Mouse (Mus musculus): ENCODE measurements at regions not wholly inside any gene's neighbourhood (a gene's known extent, or its start where the extent isn't known, plus 50 kb on each side); places are given as distances from the start of the nearest gene placed in this dataset.

DNA sequence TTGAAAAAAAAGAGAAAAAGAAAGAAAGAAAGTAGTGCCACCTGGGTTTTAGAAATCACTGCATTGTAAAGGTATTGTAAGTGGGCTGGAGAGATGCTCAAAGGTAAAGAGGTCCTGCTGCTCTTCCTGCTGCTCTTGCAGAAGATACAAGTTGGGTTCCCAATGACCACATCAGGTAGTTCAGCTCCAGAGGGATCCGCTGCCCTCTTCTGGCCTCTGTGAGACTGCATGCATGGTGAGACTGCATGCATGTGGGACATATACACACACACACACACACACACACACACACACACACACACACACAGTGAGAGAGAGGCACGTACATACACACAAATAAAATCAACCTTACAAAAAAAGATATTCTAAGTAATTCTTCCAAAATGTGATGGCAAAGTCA, 141.7 kb downstream of the Rpl14 start:
- Histone ChIP-seq H3K27me3 (ENCODE audit: control insufficient read depth, insufficient read depth, insufficient read length) (no peaks in the 10 kb centered on the region), H3K36me3 (ENCODE audit: control insufficient read depth, insufficient read depth) (no peaks in the 10 kb centered on the region), H3K4me3 (no peak overlapping the region), H3K4me2 (ENCODE audit: low read depth) (no peak overlapping the region), H3K79me2 (ENCODE audit: control insufficient read depth, insufficient read depth) (no peaks in the 10 kb centered on the region), H3ac (ENCODE audit: control insufficient read depth, insufficient read length) (no peak overlapping the region)
- TF ChIP-seq SRF (IDR thresholded peaks at IDR 0.05; ENCODE audit: control insufficient read depth, insufficient read length, low read depth): no peak
- TF ChIP-seq CEBPB (IDR thresholded peaks at IDR 0.05; ENCODE audit: insufficient read depth, poor library complexity, severe bottlenecking): no peak
- no peak for TF ChIP-seq USF1 (IDR thresholded peaks at IDR 0.05; ENCODE audit: low read depth)
- no peak for TF ChIP-seq POLR2A (IDR thresholded peaks at IDR 0.05; ENCODE audit: insufficient read length, low read depth)
- TF ChIP-seq MAX (IDR thresholded peaks at IDR 0.05; ENCODE audit: low read depth): no peak
- TF ChIP-seq MYOG (IDR thresholded peaks at IDR 0.05; ENCODE audit: control insufficient read depth in 1 of 3, insufficient read depth in 1 of 3, insufficient read length in 2 of 3, low read depth in 2 of 3): no peak
- no peak for TF ChIP-seq E2F4 (IDR thresholded peaks at IDR 0.05; ENCODE audit: insufficient read depth)
- no peak for TF ChIP-seq MYOD1 (IDR thresholded peaks at IDR 0.05; ENCODE audit: control insufficient read depth in 1 of 3, insufficient read length in 2 of 3, low read depth in 2 of 3)
- TF ChIP-seq POLR2AphosphoS2 (IDR thresholded peaks at IDR 0.05; ENCODE audit: insufficient read length, low read depth): no peak
- no peak for TF ChIP-seq TCF3 (IDR thresholded peaks at IDR 0.05; ENCODE audit: insufficient read length, low read depth)
- no peak for TF ChIP-seq TCF12 (IDR thresholded peaks at IDR 0.05; ENCODE audit: insufficient read depth, poor library complexity, severe bottlenecking)
- TF ChIP-seq REST (IDR thresholded peaks at IDR 0.05; ENCODE audit: insufficient read depth, insufficient read length): no peak

DNA sequence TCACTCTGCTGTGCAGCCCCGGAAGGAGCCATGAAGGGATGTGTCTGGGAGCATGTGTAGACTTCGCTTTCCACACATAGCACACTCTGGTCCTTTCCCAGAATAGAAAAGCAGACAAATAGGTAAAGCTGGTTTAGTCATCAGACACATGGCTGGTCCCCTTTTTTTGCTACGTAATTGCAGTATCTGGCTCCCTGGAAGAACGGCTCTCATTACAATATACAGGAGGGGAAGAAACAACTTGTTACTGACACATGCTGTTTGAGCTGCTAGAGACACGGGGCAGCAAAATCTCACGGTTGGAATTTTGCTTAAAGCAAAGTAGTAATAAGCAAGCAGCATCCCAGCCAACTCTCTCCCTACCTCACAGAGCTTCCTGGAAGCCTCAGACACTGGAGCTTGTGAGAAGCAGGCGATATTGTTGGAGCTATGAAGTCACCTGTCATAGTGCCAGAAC, 144.4 kb downstream of the Rpl14 start:
- Histone ChIP-seq H3K4me3 (no peak overlapping the region), H3K4me2 (ENCODE audit: low read depth) (no peak overlapping the region), H3ac (ENCODE audit: control insufficient read depth, insufficient read length) (no peak overlapping the region), H3K79me2 (ENCODE audit: control insufficient read depth, insufficient read depth) (no peaks in the 10 kb centered on the region), H3K27me3 (ENCODE audit: control insufficient read depth, insufficient read depth, insufficient read length) (no peaks in the 10 kb centered on the region), H3K36me3 (ENCODE audit: control insufficient read depth, insufficient read depth) (no peaks in the 10 kb centered on the region)
- TF ChIP-seq TCF12 (IDR thresholded peaks at IDR 0.05; ENCODE audit: insufficient read depth, poor library complexity, severe bottlenecking) (no peak), USF1 (IDR thresholded peaks at IDR 0.05; ENCODE audit: low read depth) (no peak)

DNA sequence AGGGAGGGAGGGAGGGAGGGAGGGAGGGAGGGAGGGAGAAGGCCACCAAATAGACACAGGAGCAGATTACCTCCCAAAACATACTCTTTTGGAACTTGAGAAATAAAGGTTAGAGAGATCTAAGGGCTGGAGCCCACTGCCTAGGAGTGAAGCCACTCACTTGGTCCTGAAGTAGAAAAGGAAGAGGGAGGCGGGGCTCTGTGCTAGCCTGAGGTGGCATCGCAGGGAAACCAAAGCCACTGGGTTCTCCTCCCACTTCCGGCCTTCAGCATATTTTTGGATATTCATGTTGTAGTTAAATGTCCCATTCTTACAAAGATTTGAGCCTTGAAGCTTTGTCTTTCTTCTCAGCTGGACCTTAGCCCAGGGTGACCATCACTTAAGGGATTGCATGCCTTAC, 147.6 kb downstream of the Rpl14 start:
- no peak for TF ChIP-seq TCF12 (IDR thresholded peaks at IDR 0.05; ENCODE audit: insufficient read depth, poor library complexity, severe bottlenecking)
- TF ChIP-seq MAX (IDR thresholded peaks at IDR 0.05; ENCODE audit: low read depth): no peak
- no peak for TF ChIP-seq E2F4 (IDR thresholded peaks at IDR 0.05; ENCODE audit: insufficient read depth)
- TF ChIP-seq REST (IDR thresholded peaks at IDR 0.05; ENCODE audit: insufficient read depth, insufficient read length): no peak
- no peak for TF ChIP-seq MYOD1 (IDR thresholded peaks at IDR 0.05; ENCODE audit: control insufficient read depth in 1 of 3, insufficient read length in 2 of 3, low read depth in 2 of 3)
- no peak for TF ChIP-seq USF1 (IDR thresholded peaks at IDR 0.05; ENCODE audit: low read depth)
- TF ChIP-seq SRF (IDR thresholded peaks at IDR 0.05; ENCODE audit: control insufficient read depth, insufficient read length, low read depth): no peak
- H3K27me3 ChIP-seq (ENCODE audit: control insufficient read depth, insufficient read depth, insufficient read length): no peaks in the 10 kb centered on the region
- H3K79me2 ChIP-seq (ENCODE audit: control insufficient read depth, insufficient read depth): no peaks in the 10 kb centered on the region
- H3K4me2 ChIP-seq (ENCODE audit: low read depth): no peak overlapping the region
- H3K36me3 ChIP-seq (ENCODE audit: control insufficient read depth, insufficient read depth): no peaks in the 10 kb centered on the region
- no peak overlapping the region for H3ac ChIP-seq (ENCODE audit: control insufficient read depth, insufficient read length)
- no peak overlapping the region for H3K4me3 ChIP-seq

DNA sequence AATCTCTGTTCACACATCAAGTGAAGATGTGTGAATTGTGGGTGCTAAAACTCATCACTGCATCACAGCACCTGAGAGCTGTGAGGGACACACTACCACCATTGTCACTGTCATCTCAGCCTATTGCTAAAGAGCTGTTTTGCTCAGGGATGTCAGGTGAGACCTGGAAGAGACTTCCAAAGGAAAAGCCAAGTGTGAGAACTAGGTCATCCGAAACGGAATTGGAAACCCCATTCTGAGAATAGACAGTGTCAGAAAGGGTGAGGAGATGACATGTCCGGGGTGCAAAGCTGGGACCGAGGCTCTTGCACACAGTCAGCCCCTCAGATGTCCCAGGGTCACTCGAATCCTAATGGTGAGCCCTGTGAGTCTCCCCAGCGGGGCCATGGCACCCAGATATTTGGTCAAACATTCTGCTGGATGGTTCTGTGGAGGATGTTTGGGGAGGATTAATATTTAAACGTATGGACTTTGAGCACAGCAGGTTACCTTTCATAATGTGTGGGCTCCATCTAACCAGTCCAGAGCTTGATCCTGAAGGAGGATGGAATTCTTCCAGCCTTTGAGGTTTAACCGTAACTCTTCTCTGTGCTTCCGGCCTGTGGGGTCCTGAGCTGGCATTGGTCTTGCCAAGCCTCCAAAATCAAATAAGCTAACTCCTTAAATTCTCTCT, 150.3 kb downstream of the Rpl14 start:
- no peaks in the 10 kb centered on the region for H3K36me3 ChIP-seq (ENCODE audit: control insufficient read depth, insufficient read depth)
- no peaks in the 10 kb centered on the region for H3K79me2 ChIP-seq (ENCODE audit: control insufficient read depth, insufficient read depth)
- TF ChIP-seq SRF (IDR thresholded peaks at IDR 0.05; ENCODE audit: control insufficient read depth, insufficient read length, low read depth) (no peak), USF1 (IDR thresholded peaks at IDR 0.05; ENCODE audit: low read depth) (no peak)
- H3K4me2 ChIP-seq (ENCODE audit: low read depth): no peak overlapping the region
- no peak overlapping the region for H3ac ChIP-seq (ENCODE audit: control insufficient read depth, insufficient read length)
- no peaks in the 10 kb centered on the region for H3K27me3 ChIP-seq (ENCODE audit: control insufficient read depth, insufficient read depth, insufficient read length)
- no peak overlapping the region for H3K4me3 ChIP-seq

GRCm38 (mm10) chr9:120723026-120723425, 151.8 kb downstream of the Rpl14 start:
- TF ChIP-seq SRF (IDR thresholded peaks at IDR 0.05; ENCODE audit: control insufficient read depth, insufficient read length, low read depth) (no peak), MYOG (IDR thresholded peaks at IDR 0.05; ENCODE audit: control insufficient read depth in 1 of 3, insufficient read depth in 1 of 3, insufficient read length in 2 of 3, low read depth in 2 of 3) (no peak), CEBPB (IDR thresholded peaks at IDR 0.05; ENCODE audit: insufficient read depth, poor library complexity, severe bottlenecking) (no peak), TCF12 (IDR thresholded peaks at IDR 0.05; ENCODE audit: insufficient read depth, poor library complexity, severe bottlenecking) (no peak), TCF3 (IDR thresholded peaks at IDR 0.05; ENCODE audit: insufficient read length, low read depth) (no peak), MYOD1 (IDR thresholded peaks at IDR 0.05; ENCODE audit: control insufficient read depth in 1 of 3, insufficient read length in 2 of 3, low read depth in 2 of 3) (no peak), MAX (IDR thresholded peaks at IDR 0.05; ENCODE audit: low read depth) (no peak), USF1 (IDR thresholded peaks at IDR 0.05; ENCODE audit: low read depth) (no peak), REST (IDR thresholded peaks at IDR 0.05; ENCODE audit: insufficient read depth, insufficient read length) (no peak), E2F4 (IDR thresholded peaks at IDR 0.05; ENCODE audit: insufficient read depth) (no peak), POLR2A (IDR thresholded peaks at IDR 0.05; ENCODE audit: insufficient read length, low read depth) (no peak), POLR2AphosphoS2 (IDR thresholded peaks at IDR 0.05; ENCODE audit: insufficient read length, low read depth) (no peak)
- Histone ChIP-seq H3K79me2 (ENCODE audit: control insufficient read depth, insufficient read depth) (no peaks in the 10 kb centered on the region), H3K4me2 (ENCODE audit: low read depth) (no peak overlapping the region), H3ac (ENCODE audit: control insufficient read depth, insufficient read length) (no peak overlapping the region), H3K27me3 (ENCODE audit: control insufficient read depth, insufficient read depth, insufficient read length) (no peaks in the 10 kb centered on the region), H3K36me3 (ENCODE audit: control insufficient read depth, insufficient read depth) (no peaks in the 10 kb centered on the region), H3K4me3 (no peak overlapping the region)
